Mouse (Mus musculus) CH12.LX (cell line): ENCODE measurements around the gene Krt9. TPM values are rescaled to one million over a fixed set of nuclear protein-coding genes. Genes with fewer than 3 reads are reported as not detected.
A peak's percentile ranks its signal among the peaks of the same experiment; 100 is the strongest.
"Not testable (repeated sequence)": the region's sequence is repeated elsewhere in the genome, so short reads cannot be mapped to it uniquely, and the experiment has no call there.

Experiments used
- DNase-seq: peaks from one replicate; pipeline ENCODE4 v3.0.0-alpha.2; 2013; ENCODE audit errors: extremely low read depth
- H3K27ac ChIP-seq: 2 replicates; pipeline ENCODE4 v1.5.1; 2012; ENCODE audit warnings: low read depth, mild to moderate bottlenecking, control low read depth, moderate library complexity; ENCODE audit not compliant: insufficient read depth
- H3K27me3 ChIP-seq: replicated peaks from 2 replicates; pipeline ENCODE3; 2012; ENCODE audit warnings: inconsistent platforms
- H3K36me3 ChIP-seq, 2 experiments: replicated peaks in 1 of 2; 2 replicates each; pipeline versions ENCODE3 to v1.6.1; 2012; ENCODE audit warnings: inconsistent platforms in 1 of 2, low read length in 1 of 2, mild to moderate bottlenecking in 1 of 2, mixed read lengths in 1 of 2, moderate library complexity in 1 of 2; ENCODE audit not compliant: control insufficient read depth in 1 of 2, insufficient read depth in 1 of 2
- H3K4me1 ChIP-seq, 2 experiments: 2 replicates each; pipeline ENCODE4 v1.6.1; 2012; ENCODE audit warnings: inconsistent platforms in 1 of 2, moderate library complexity in 1 of 2; ENCODE audit not compliant: insufficient read depth in 2 of 2, control insufficient read depth in 1 of 2
- H3K4me2 ChIP-seq: 2 replicates; pipeline ENCODE4 v1.6.1; 2012; ENCODE audit warnings: low read depth, mild to moderate bottlenecking, control low read depth; ENCODE audit not compliant: poor library complexity, insufficient read depth, severe bottlenecking
- H3K4me3 ChIP-seq, 3 experiments: fragments of 150-350 bp in 1 of 3; sonication (generic) in 1 of 3; replicated peaks in 1 of 3; 2 replicates each; pipeline versions ENCODE3 to v1.5.1; 2011 to 2012; ENCODE audit warnings: low read depth in 2 of 3, low read length in 2 of 3, mild to moderate bottlenecking in 2 of 3, moderate library complexity in 2 of 3, control low read depth in 1 of 3, improper control_type of control experiment in 1 of 3, inconsistent platforms in 1 of 3, mixed read lengths in 1 of 3; ENCODE audit not compliant: poor library complexity in 1 of 3
- H3K79me2 ChIP-seq: replicated peaks from 2 replicates; pipeline ENCODE4 v1.6.1; 2012; ENCODE audit warnings: mild to moderate bottlenecking, moderate library complexity; ENCODE audit not compliant: control insufficient read depth, poor library complexity, insufficient read depth, severe bottlenecking; ENCODE audit errors: extremely low read depth
- H3K9ac ChIP-seq: 2 replicates; pipeline ENCODE4 v1.6.1; 2012; ENCODE audit warnings: low read depth, mild to moderate bottlenecking, control low read depth, moderate library complexity; ENCODE audit not compliant: insufficient read depth
- H3K9me3 ChIP-seq: replicated peaks from 2 replicates; pipeline ENCODE3; 2012; ENCODE audit warnings: low read length, inconsistent platforms, mixed read lengths
- CHD2 ChIP-seq: IDR thresholded peaks from 2 replicates; pipeline ENCODE4 v1.6.1; 2011; ENCODE audit warnings: low read length, improper control_type of control experiment
- ELF1 ChIP-seq: IDR thresholded peaks from 2 replicates; pipeline ENCODE4 v1.6.1; 2014; ENCODE audit warnings: low read depth, mild to moderate bottlenecking, inconsistent platforms, low read length, improper control_type of control experiment
- ETS1 ChIP-seq: conservative IDR thresholded peaks from 2 replicates; pipeline ENCODE4 v1.6.1; 2012; ENCODE audit warnings: low read depth, mild to moderate bottlenecking, inconsistent platforms, low read length, improper control_type of control experiment, moderate library complexity
- HCFC1 ChIP-seq: IDR thresholded peaks from 2 replicates; pipeline ENCODE4 v1.6.1; 2012; ENCODE audit warnings: low read depth, mild to moderate bottlenecking, inconsistent platforms, low read length, improper control_type of control experiment
- IRF4 ChIP-seq: IDR thresholded peaks from 2 replicates; pipeline ENCODE4 v1.6.1; 2014; ENCODE audit warnings: low read depth, mild to moderate bottlenecking, inconsistent platforms, low read length, improper control_type of control experiment
- KAT2A ChIP-seq: IDR thresholded peaks from 2 replicates; pipeline ENCODE4 v1.6.1; 2012; ENCODE audit warnings: low read length, improper control_type of control experiment, inconsistent platforms; ENCODE audit not compliant: insufficient replicate concordance
- SIN3A ChIP-seq: IDR thresholded peaks from 2 replicates; pipeline ENCODE4 v1.6.1; 2012; ENCODE audit warnings: low read length, improper control_type of control experiment, inconsistent platforms
- TCF12 ChIP-seq: IDR thresholded peaks from 2 replicates; pipeline ENCODE4 v1.6.1; 2014; ENCODE audit warnings: low read depth, mild to moderate bottlenecking, inconsistent platforms, low read length, improper control_type of control experiment
- UBTF ChIP-seq: IDR thresholded peaks from 2 replicates; pipeline ENCODE4 v1.6.1; 2012; ENCODE audit warnings: low read depth, mild to moderate bottlenecking, inconsistent platforms, low read length, improper control_type of control experiment, moderate library complexity
- USF1 ChIP-seq: IDR thresholded peaks from 2 replicates; pipeline ENCODE4 v1.6.1; 2014; ENCODE audit warnings: low read depth, mild to moderate bottlenecking, inconsistent platforms, low read length, improper control_type of control experiment
- ZKSCAN1 ChIP-seq: IDR thresholded peaks from 2 replicates; pipeline ENCODE4 v1.6.1; 2012; ENCODE audit warnings: low read depth, inconsistent platforms, low read length, improper control_type of control experiment, borderline replicate concordance
- ZNF384 ChIP-seq: IDR thresholded peaks from 2 replicates; pipeline ENCODE4 v1.6.1; 2012; ENCODE audit warnings: low read depth, low read length, improper control_type of control experiment, inconsistent platforms
- dilution Hi-C: fragments of 300-500 bp; cut with MboI; formaldehyde crosslinking; loops from 2 replicates; pipeline ENCODE4 v1.14.3; 2020; ENCODE audit warnings: low sequenced_read_pairs; ENCODE audit not compliant: extremely low pct_unique_long_range_greater_than_20kb, extremely low pct_ligation_motif_present
- in situ Hi-C: fragments of 300-500 bp; cut with MboI; formaldehyde crosslinking; loops from 3 replicates; pipeline ENCODE4 v1.14.3; 2019; ENCODE audit warnings: low sequenced_read_pairs, low pct_ligation_motif_present, low pct_unique_long_range_greater_than_20kb, mixed read lengths
- polyA plus RNA-seq: library from polyadenylated mRNA; unstranded; fragments of >175 nt; gene quantifications from 2 replicates; pipeline ENCODE4 v1.2.1, GENCODE M21; 2012; ENCODE audit warnings: low read depth; ENCODE audit not compliant: insufficient read length
- total RNA-seq, 2 experiments: library from RNA; depleted of rRNA; stranded (reverse); fragments of 300-350 nt in 1 of 2; fragments of >200 nt in 1 of 2; gene quantifications; 2 replicates each; pipeline ENCODE4 v1.2.3; 2012 to 2014

Krt9 gene
- total RNA-seq (2012; rRNA removed), result not detected in 2 replicates
- not detected in 2 replicates for total RNA-seq (2014; rRNA removed)
- not detected in 2 replicates for polyA plus RNA-seq

- no peak for TF ChIP-seq UBTF
- TF ChIP-seq ELF1, result no peak
- TF ChIP-seq KAT2A, result no peak
- TF ChIP-seq IRF4, result no peak
- TF ChIP-seq SIN3A, result no peak
- TF ChIP-seq ZNF384, result no peak
- TF ChIP-seq USF1, result no peak
- dilution Hi-C loops (no loop called here), in situ Hi-C loops (no loop called here)
- Histone ChIP-seq H3K79me2 (no peaks in the 10 kb centered on the region), H3K4me3 (no peak within 1 kb of the TSS), H3K9me3 (no peaks in the 10 kb centered on the region), H3K4me2 (no peak within 1 kb of the TSS), H3K4me1 (no peaks in the 10 kb centered on the region), H3K27me3 (peaks cover 64% of the 10 kb centered on the region), H3K9ac (no peak within 1 kb of the TSS), H3K36me3 (no peaks in the 10 kb centered on the region), H3K27ac (no peak within 1 kb of the TSS)
- no peak for DNase-seq
Measured at GRCm38 (mm10) chr11:100192992-100193391, at the start of gene Krt9. TSS of gene Krt9 (minus strand) at chr11:100193246.

DNA sequence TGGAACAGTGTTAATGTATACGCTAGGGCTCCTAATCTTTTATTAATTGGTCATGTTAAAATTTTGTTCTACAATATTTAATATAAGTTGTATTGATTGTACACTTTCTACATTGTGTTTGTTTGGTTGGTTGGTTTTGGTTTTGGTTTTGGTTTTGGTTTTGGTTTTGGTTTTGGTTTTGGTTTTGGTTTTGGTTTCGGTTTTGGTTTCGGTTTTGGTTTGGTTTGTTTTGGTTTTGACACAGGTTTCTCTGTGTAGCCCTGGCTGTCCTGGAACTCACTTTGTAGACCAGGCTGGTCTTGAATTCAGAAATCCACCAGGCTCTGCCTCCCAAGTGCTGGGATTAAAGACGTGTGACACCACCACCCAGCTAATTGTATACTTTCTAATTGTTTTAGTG, 47.2 kb upstream of the Krt9 start:
- H3K9ac ChIP-seq, H3K4me3 ChIP-seq, H3K4me1 ChIP-seq, H3K36me3 ChIP-seq, H3K27ac ChIP-seq, H3K4me2 ChIP-seq, H3K79me2 ChIP-seq, dilution Hi-C loops, in situ Hi-C loops: not testable (repeated sequence)
- peak; percentile 93 for TF ChIP-seq ETS1
- TF ChIP-seq IRF4, result peak; percentile 62
- peak; percentile 13 for DNase-seq
- Histone ChIP-seq H3K27me3 (peaks cover 71% of the 10 kb centered on the region), H3K9me3 (peaks cover 10% of the 10 kb centered on the region)

- peak; percentile 5 for DNase-seq
- Histone ChIP-seq H3K27ac (no peak overlapping the region), H3K36me3 (no peaks in the 10 kb centered on the region), H3K9ac (no peak overlapping the region), H3K79me2 (no peaks in the 10 kb centered on the region), H3K4me1 (peaks cover 0 to 6% of the 10 kb centered on the region in 2 experiments; a peak in 1 of 4 replicates), H3K9me3 (peaks cover 25% of the 10 kb centered on the region)
- dilution Hi-C loops, result no loop called here
- TF ChIP-seq IRF4 (no peak), HCFC1 (no peak), CHD2 (no peak), ZKSCAN1 (no peak), TCF12 (no peak), UBTF (no peak)
- TF ChIP-seq, all 38 proteins: peak for 0
- H3K4me3 ChIP-seq, result no peak overlapping the region
- in situ Hi-C loops, result no loop called here
- peaks cover 72% of the 10 kb centered on the region for H3K27me3 ChIP-seq
- peak overlapping the region; percentile 22 for H3K4me2 ChIP-seq
Measured at GRCm38 (mm10) chr11:100221741-100222140, 28.7 kb upstream of the Krt9 start.
